Mouse (Mus musculus) adrenal gland, postnatal 10 days (tissue): ENCODE measurements around the gene Mylk3. TPM values are rescaled to one million over a fixed set of nuclear protein-coding genes. Genes with fewer than 3 reads are reported as not detected.

Experiments used
- DNase-seq: peaks from one replicate; pipeline ENCODE4 v3.0.0; 2021; ENCODE audit warnings: mixed read lengths
- total RNA-seq, 2 experiments: library from RNA; stranded (reverse); gene quantifications; 2 replicates each; pipeline ENCODE4 v1.2.3; 2021

Gene Mylk3
- total RNA-seq, 2 experiments from 2014 or later, result 1.2 to 2.7 TPM

GRCm38 (mm10) chr8:85380824-85381209 is 5.3 kb downstream of the Mylk3 start:
- peak; percentile 20 for DNase-seq

- no peak for DNase-seq
Measured at GRCm38 (mm10) chr8:85380123-85380823, 5.9 kb downstream of the Mylk3 start.

- peak; percentile 31 for DNase-seq
Measured at GRCm38 (mm10) chr8:85379142-85379781, 6.9 kb downstream of the Mylk3 start.

- DNase-seq, result no peak
Measured at GRCm38 (mm10) chr8:85376516-85376915, 9.6 kb downstream of the Mylk3 start.

GRCm38 (mm10) chr8:85374286-85374685 is 11.9 kb downstream of the Mylk3 start:
- DNase-seq, result no peak

GRCm38 (mm10) chr8:85373435-85374039 is 12.6 kb downstream of the Mylk3 start:
- no peak for DNase-seq

- DNase-seq, result no peak
Measured at GRCm38 (mm10) chr8:85372465-85372839, 13.7 kb downstream of the Mylk3 start.

- no peak for DNase-seq
Measured at GRCm38 (mm10) chr8:85371736-85372464, 14.2 kb downstream of the Mylk3 start.

- no peak for DNase-seq
Measured at GRCm38 (mm10) chr8:85365176-85365575, 21.0 kb downstream of the Mylk3 start.

GRCm38 (mm10) chr8:85364628-85365027 is 21.5 kb downstream of the Mylk3 start:
- peak; percentile 43 for DNase-seq

- DNase-seq, result no peak
Measured at GRCm38 (mm10) chr8:85363406-85363805, 22.7 kb downstream of the Mylk3 start.

- no peak for DNase-seq
Measured at GRCm38 (mm10) chr8:85362211-85362610, 23.9 kb downstream of the Mylk3 start.

- DNase-seq, result no peak
Measured at GRCm38 (mm10) chr8:85353287-85353686, 32.9 kb downstream of the Mylk3 start.

- DNase-seq, result no peak
Measured at GRCm38 (mm10) chr8:85339871-85340573, 46.1 kb downstream of the Mylk3 start.

- no peak for DNase-seq
Measured at GRCm38 (mm10) chr8:85337681-85338080, 48.5 kb downstream of the Mylk3 start.

- no peak for DNase-seq
Measured at GRCm38 (mm10) chr8:85336211-85336933, 49.8 kb downstream of the Mylk3 start.

GRCm38 (mm10) chr8:85335105-85335504 is 51.0 kb downstream of the Mylk3 start:
- DNase-seq, result no peak

GRCm38 (mm10) chr8:85329506-85329905 is 56.6 kb downstream of the Mylk3 start:
- peak; percentile 14 for DNase-seq

GRCm38 (mm10) chr8:85327036-85327435 is 59.1 kb downstream of the Mylk3 start:
- no peak for DNase-seq

- DNase-seq, result no peak
Measured at GRCm38 (mm10) chr8:85323084-85323483, 63.1 kb downstream of the Mylk3 start.

- no peak for DNase-seq
Measured at GRCm38 (mm10) chr8:85321981-85322380, 64.2 kb downstream of the Mylk3 start.

- no peak for DNase-seq
Measured at GRCm38 (mm10) chr8:85318534-85318933, 67.6 kb downstream of the Mylk3 start.
